Mouse (Mus musculus): ENCODE data around the gene Hdac9. TPM values are rescaled to one million over a fixed set of nuclear protein-coding genes. Genes with fewer than 3 reads are reported as not detected.
A peak's percentile ranks its signal among the peaks of the same experiment; 100 is the strongest.

Hdac9 gene
- total and polyA plus RNA-seq, 2 experiments: 0.56 to 1.6 TPM

DNA sequence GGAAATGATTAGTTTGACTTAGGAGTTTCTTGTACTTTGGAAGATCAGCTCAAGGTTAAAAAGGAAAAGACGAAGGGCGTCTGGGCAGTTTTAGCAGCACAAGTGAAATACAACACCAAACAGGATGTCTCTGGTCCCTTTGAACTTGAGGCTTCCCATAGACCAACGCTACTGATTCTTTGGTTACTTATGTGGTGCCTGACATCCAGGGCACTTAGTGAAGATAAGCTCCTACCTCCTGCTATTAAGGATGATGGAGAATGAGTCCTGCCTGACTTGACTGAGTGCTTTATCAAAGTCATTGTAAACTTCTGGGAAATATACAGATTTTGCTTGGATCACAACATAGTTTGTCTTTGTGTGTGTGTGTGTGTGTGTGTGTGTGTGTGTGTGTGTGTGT is 765.6 kb downstream of the Hdac9 start:
- WGBS: 53% methylated on average over 3 of the region's 3 CpGs
- Histone ChIP-seq H3K36me3 (ENCODE audit: control insufficient read depth, insufficient read depth, low read length) (no peaks in the 10 kb centered on the region), H3K4me1 (ENCODE audit: control insufficient read depth, insufficient read depth, low read length) (no peaks in the 10 kb centered on the region), H3K27ac (replicated peaks; ENCODE audit: insufficient read depth, low read depth, low read length) (no peak overlapping the region), H3K79me2 (ENCODE audit: control insufficient read depth, insufficient read depth, low read length) (no peaks in the 10 kb centered on the region), H3K4me3 (ENCODE audit: insufficient read depth, low read depth, low read length) (no peak overlapping the region), H3K27me3 (ENCODE audit: control insufficient read depth, insufficient read depth, low read length) (no peaks in the 10 kb centered on the region), H3K9ac (ENCODE audit: low read depth, low read length) (no peak overlapping the region)
- TF ChIP-seq CTCF (IDR thresholded peaks at IDR 0.05; ENCODE audit: low read depth, low read length) (no peak), POLR2A (IDR thresholded peaks at IDR 0.05; ENCODE audit: extremely low read depth, insufficient read depth, low read length) (no peak)
- no peak for DNase-seq (ENCODE audit: extremely low read depth, low read depth, low spot score)

DNA sequence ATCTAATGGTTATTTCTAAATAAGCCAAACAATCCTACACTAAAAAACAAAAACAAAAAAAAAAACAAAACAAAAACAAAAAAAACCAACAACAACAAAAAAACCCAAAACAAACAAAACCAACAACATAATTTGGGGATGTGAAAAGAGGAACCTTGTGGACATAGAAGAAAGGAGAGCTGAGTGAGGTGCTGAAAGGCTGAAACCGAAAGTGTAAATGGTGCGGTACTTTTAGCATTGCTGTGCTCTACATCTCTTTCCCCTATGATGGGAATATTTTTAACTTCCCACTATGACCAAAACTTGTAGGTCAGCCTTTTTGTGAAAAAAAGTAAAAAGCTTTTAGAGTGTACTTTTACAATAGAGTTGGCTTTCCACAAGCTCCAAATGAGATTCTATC is 774.2 kb downstream of the Hdac9 start:
- H3K36me3 ChIP-seq (ENCODE audit: control insufficient read depth, insufficient read depth, low read length): no peaks in the 10 kb centered on the region
- no peak overlapping the region for H3K27ac ChIP-seq (replicated peaks; ENCODE audit: insufficient read depth, low read depth, low read length)
- 69% methylated on average over 2 of the region's 2 CpGs for WGBS

DNA sequence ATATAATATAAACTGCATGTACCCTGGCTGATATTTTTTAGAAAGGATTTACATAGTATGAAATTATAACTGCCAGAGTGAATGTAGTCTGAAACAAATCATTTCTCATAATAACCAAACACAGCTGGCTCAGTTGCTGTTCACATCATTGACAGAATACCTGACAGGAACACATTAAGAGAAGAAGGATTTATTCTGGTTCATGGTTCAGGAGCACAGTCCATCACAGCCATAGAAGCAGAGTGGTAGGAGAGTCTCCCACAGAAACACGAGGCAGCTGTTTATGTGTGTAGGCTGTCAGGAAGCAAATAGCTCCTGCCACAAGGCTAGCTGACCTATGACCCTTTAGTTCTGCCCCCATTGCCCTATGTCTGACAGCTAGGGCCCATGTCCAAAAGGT is 803.6 kb downstream of the Hdac9 start:
- Histone ChIP-seq H3K4me1 (ENCODE audit: control insufficient read depth, insufficient read depth, low read length) (no peaks in the 10 kb centered on the region), H3K9ac (ENCODE audit: low read depth, low read length) (no peak overlapping the region), H3K36me3 (ENCODE audit: control insufficient read depth, insufficient read depth, low read length) (no peaks in the 10 kb centered on the region), H3K27ac (replicated peaks; ENCODE audit: insufficient read depth, low read depth, low read length) (no peak overlapping the region), H3K79me2 (ENCODE audit: control insufficient read depth, insufficient read depth, low read length) (no peaks in the 10 kb centered on the region), H3K4me3 (ENCODE audit: insufficient read depth, low read depth, low read length) (no peak overlapping the region), H3K27me3 (ENCODE audit: control insufficient read depth, insufficient read depth, low read length) (no peaks in the 10 kb centered on the region)
- no peak for TF ChIP-seq CTCF (IDR thresholded peaks at IDR 0.05; ENCODE audit: low read depth, low read length)
- peak; percentile 18 for DNase-seq (ENCODE audit: extremely low read depth, low read depth, low spot score)
- 11% methylated on average over 1 of the region's 1 CpGs for WGBS

More for the DNA sequence above, 774.2 kb downstream of the Hdac9 start:
- Histone ChIP-seq H3K27me3 (ENCODE audit: control insufficient read depth, insufficient read depth, low read length) (no peaks in the 10 kb centered on the region), H3K4me3 (ENCODE audit: insufficient read depth, low read depth, low read length) (no peak overlapping the region), H3K79me2 (ENCODE audit: control insufficient read depth, insufficient read depth, low read length) (no peaks in the 10 kb centered on the region), H3K4me1 (ENCODE audit: control insufficient read depth, insufficient read depth, low read length) (no peaks in the 10 kb centered on the region), H3K9ac (ENCODE audit: low read depth, low read length) (no peak overlapping the region)
- DNase-seq (ENCODE audit: extremely low read depth, low read depth, low spot score): peak; percentile 25
- TF ChIP-seq CTCF (IDR thresholded peaks at IDR 0.05; ENCODE audit: low read depth, low read length) (no peak), POLR2A (IDR thresholded peaks at IDR 0.05; ENCODE audit: extremely low read depth, insufficient read depth, low read length) (no peak)

DNA sequence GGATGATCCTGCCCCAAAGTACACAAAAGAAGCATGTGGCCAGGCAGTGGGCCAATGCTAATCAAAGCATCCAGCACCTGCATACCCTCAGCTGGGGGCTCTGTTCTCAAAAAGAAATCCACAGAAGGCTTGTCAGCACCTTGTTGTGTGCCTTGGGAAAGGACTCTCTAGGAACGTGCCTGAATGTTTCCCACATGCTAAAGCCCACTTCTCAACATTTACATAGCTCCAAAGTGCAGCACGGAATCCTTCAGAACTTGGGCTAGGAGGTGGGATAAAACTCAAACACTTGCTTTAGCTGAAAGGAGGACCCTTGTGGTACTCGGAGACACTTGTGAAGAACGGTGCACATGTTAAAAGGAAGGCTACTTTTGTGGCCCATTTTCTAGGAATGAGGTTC is 823.9 kb downstream of the Hdac9 start:
- TF ChIP-seq CTCF (IDR thresholded peaks at IDR 0.05; ENCODE audit: low read depth, low read length) (no peak), POLR2A (IDR thresholded peaks at IDR 0.05; ENCODE audit: extremely low read depth, insufficient read depth, low read length) (no peak)
- no peaks in the 10 kb centered on the region for H3K79me2 ChIP-seq (ENCODE audit: control insufficient read depth, insufficient read depth, low read length)

DNA sequence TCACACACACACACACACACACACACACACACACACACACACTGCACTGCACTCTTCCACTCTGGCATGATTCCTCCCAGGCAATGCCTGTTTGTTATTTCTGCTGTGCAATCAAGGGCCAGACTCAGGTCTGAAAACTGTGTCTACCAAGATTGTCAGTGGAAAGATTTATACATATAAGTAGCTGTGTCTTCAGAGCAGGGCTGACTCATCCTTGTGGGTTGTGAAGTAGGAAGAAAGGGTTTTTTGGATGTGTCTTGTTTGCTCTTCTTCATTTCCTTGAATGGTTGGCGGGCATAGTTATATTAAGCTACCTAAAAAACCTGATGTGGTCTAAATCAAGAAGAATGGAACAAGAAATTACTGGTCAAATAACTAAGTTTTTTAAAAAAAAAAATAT is 825.0 kb downstream of the Hdac9 start:
- Histone ChIP-seq H3K36me3 (ENCODE audit: control insufficient read depth, insufficient read depth, low read length) (no peaks in the 10 kb centered on the region), H3K4me1 (ENCODE audit: control insufficient read depth, insufficient read depth, low read length) (no peaks in the 10 kb centered on the region), H3K79me2 (ENCODE audit: control insufficient read depth, insufficient read depth, low read length) (no peaks in the 10 kb centered on the region), H3K27ac (replicated peaks; ENCODE audit: insufficient read depth, low read depth, low read length) (no peak overlapping the region), H3K9ac (ENCODE audit: low read depth, low read length) (no peak overlapping the region), H3K4me3 (ENCODE audit: insufficient read depth, low read depth, low read length) (no peak overlapping the region), H3K27me3 (ENCODE audit: control insufficient read depth, insufficient read depth, low read length) (no peaks in the 10 kb centered on the region)
- TF ChIP-seq CTCF (IDR thresholded peaks at IDR 0.05; ENCODE audit: low read depth, low read length) (no peak), POLR2A (IDR thresholded peaks at IDR 0.05; ENCODE audit: extremely low read depth, insufficient read depth, low read length) (no peak)
- no peak for DNase-seq (ENCODE audit: extremely low read depth, low read depth, low spot score)
- WGBS: 91% methylated on average over 1 of the region's 1 CpGs

More for the DNA sequence above, 823.9 kb downstream of the Hdac9 start:
- DNase-seq (ENCODE audit: extremely low read depth, low read depth, low spot score): no peak
- Histone ChIP-seq H3K9ac (ENCODE audit: low read depth, low read length) (no peak overlapping the region), H3K4me3 (ENCODE audit: insufficient read depth, low read depth, low read length) (no peak overlapping the region), H3K36me3 (ENCODE audit: control insufficient read depth, insufficient read depth, low read length) (no peaks in the 10 kb centered on the region), H3K27ac (replicated peaks; ENCODE audit: insufficient read depth, low read depth, low read length) (no peak overlapping the region), H3K27me3 (ENCODE audit: control insufficient read depth, insufficient read depth, low read length) (no peaks in the 10 kb centered on the region), H3K4me1 (ENCODE audit: control insufficient read depth, insufficient read depth, low read length) (no peaks in the 10 kb centered on the region)
- WGBS: 70% methylated on average over 4 of the region's 4 CpGs

DNA sequence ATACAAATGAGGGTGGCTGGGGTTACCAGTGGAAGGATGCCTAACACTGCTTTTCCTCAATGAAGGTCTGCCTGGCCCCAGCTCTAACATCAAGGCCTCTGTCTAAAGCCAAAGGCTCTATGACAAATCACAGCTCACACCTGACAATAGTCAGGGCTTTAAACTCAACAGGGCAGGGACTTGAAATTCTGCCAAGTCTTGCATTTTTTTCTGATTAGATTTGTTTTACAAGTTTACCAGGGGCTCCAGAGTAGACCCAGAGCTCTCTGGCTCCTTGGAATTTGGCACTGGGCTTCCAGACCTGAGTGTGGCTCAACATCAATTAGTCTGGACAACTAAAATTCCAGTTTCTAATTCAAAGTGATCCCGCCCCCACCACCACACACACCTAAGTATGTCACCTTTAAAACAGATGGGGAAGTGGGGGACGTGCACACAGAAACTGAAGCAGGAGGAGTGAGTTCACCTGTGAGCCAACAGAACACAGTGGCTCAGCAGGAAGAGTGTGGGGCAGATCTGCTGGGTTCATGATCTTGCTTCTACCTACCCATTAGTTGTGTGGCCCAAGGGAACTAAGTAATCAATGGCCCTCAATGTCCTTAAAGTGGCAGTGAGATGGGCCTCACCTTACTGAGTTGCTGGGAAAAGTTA is 829.5 kb downstream of the Hdac9 start:
- no peaks in the 10 kb centered on the region for H3K36me3 ChIP-seq (ENCODE audit: control insufficient read depth, insufficient read depth, low read length)
- H3K79me2 ChIP-seq (ENCODE audit: control insufficient read depth, insufficient read depth, low read length): no peaks in the 10 kb centered on the region
- WGBS: 72% methylated on average over 2 of the region's 2 CpGs
- no peak for TF ChIP-seq CTCF (IDR thresholded peaks at IDR 0.05; ENCODE audit: low read depth, low read length)
- TF ChIP-seq POLR2A (IDR thresholded peaks at IDR 0.05; ENCODE audit: extremely low read depth, insufficient read depth, low read length): no peak
- H3K27me3 ChIP-seq (ENCODE audit: control insufficient read depth, insufficient read depth, low read length): no peaks in the 10 kb centered on the region
- no peak overlapping the region for H3K27ac ChIP-seq (replicated peaks; ENCODE audit: insufficient read depth, low read depth, low read length)
- H3K4me3 ChIP-seq (ENCODE audit: insufficient read depth, low read depth, low read length): no peak overlapping the region
- no peak overlapping the region for H3K9ac ChIP-seq (ENCODE audit: low read depth, low read length)
- no peaks in the 10 kb centered on the region for H3K4me1 ChIP-seq (ENCODE audit: control insufficient read depth, insufficient read depth, low read length)
- DNase-seq (ENCODE audit: extremely low read depth, low read depth, low spot score): no peak

Data from liver, adult 2 months (tissue).